Mouse (Mus musculus) stomach, postnatal 0 days (tissue): ENCODE results near the gene Hpn.

Experiments
- CTCF ChIP-seq: IDR thresholded peaks from 2 replicates; pipeline ENCODE4 v1.5.1; 2016; ENCODE audit warnings: antibody characterized with exemption, low read depth, mild to moderate bottlenecking, moderate library complexity
- EP300 ChIP-seq: optimal IDR thresholded peaks from 2 replicates; pipeline ENCODE3; 2016; ENCODE audit warnings: antibody characterized with exemption

DNA sequence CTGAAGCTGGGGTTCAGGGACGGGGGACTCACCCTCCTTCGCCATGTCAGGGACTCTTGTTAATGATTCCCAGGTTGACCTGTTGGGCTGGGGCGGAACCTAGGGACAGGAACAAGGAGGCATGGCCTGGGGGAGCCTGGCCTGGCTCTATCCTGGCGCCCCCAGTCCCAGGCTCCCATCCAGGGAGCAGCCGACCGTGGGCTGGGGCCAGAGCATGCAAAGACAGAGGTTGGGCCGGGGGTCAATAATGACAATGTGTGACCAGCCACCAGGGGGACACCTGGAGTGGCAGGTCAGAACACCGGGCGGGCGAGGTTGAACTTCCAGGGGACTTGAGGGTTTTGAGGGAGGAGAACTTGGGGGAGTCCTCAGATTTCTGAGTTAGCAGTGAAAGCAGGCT, 444 bp downstream of the Hpn start:
- TF ChIP-seq CTCF = peak; percentile 53
- TF ChIP-seq EP300 = no peak
